Mouse (Mus musculus) erythroblast, embryonic 14.5 days (primary cell): ENCODE data around the gene Tesk2.

Experiments used
- GATA1 ChIP-seq: IDR thresholded peaks from 2 replicates; pipeline ENCODE4 v1.6.1; 2012; ENCODE audit warnings: low read length, inconsistent platforms, mixed read lengths
- TAL1 ChIP-seq: IDR thresholded peaks from 3 replicates; pipeline ENCODE4 v1.6.1; 2012; ENCODE audit warnings: low read length, inconsistent platforms, mixed read lengths

DNA sequence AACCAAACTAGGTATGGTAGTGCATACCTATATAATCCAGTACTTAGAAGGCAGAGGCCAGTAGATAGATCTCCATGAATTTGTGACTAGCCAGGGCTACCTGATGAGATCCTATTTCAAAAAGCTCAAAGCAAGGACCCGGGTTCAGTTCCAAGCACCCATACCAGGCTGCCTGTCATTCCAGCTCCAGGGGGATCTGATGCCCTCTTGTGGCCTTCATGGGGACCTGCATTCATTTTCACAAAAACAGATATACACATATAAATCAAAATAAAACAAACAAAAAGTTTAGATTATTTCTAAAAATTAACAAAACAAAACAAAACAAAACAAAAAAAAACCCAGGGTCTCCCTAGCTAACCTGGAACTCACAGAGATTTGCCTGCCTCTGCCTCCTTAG is 65.8 kb downstream of the Tesk2 start:
- TF ChIP-seq GATA1 (no peak), TAL1 (no peak)
